Mouse (Mus musculus): ENCODE results near the gene Prkca.

DNA sequence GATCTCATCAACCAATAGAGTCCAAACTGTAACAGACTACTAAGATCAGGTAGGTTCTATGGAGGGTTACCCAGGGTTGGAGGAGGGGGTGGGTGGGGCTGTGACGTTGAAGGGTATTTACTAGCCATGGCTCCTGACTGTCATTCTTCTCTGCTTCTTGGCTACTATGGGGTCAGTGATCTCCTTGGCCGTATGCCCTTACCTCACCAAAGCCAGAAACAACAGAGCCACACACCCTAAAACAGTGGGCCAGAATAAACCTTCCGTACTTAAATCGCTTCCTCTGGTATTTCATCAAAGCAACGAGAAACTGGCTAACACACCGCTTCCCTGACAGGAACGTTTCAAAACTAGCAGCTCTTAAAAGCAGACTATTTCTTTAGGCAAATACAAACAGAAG is 221.2 kb downstream of the Prkca start:
- TF ChIP-seq POLR2A (IDR thresholded peaks at IDR 0.05; ENCODE audit: extremely low read depth, insufficient read depth, low read length) (no peak), CTCF (IDR thresholded peaks at IDR 0.05; ENCODE audit: extremely low read depth, insufficient read depth, low read length) (no peak)
